Mouse (Mus musculus) T-cell, adult 2 months (primary cell): ENCODE measurements around the gene Fth1.

Experiments
- DNase-seq: peaks from one replicate; pipeline ENCODE4 v3.0.0; 2022; ENCODE audit warnings: low spot score

The Fth1 gene

DNA sequence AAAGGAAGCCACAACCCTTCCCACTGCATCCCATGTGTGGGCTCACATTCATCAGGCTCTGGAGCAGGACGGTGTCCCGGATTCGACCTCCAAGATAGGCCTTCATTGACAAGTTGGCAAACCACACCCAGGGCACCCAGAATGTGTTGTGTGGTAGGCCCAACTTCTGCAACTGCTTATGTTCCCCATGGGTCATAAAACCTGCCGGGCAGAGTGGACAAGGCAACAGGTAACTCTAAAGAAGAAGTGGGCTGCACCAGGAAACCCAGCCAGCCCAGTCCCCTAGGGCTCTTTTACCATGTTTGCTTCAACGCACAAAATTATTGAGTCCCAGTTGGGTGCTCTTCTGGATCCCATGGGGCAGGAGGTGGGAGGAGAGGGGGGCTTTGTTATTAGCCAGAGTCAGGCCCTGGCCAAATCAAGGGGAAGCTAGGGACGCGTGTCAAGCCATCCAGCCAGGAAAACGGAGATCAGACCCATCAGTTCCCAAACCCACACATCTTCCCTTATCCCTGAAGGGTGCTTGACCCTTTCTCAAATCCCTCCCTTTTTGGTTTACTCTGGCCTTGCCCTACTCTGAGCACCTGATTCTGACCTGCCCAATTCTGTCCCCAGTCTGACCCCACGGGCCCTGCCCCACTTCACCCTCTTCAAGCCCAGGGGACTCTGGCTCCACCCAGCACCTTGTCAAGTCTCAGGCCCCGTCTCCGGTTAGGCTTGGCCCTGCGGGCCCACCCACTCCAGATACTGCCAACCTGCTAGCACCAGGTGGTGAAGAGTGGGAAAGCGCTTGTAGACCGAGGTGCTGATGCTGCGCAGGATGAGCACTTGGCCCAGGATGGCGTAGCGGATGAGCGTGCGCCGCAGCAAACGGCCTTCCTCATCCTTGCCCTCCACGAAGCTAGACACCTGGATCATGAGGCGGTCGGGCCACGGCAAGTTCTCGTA, 11.9 kb downstream of the Fth1 start:
- no peak for DNase-seq

DNA sequence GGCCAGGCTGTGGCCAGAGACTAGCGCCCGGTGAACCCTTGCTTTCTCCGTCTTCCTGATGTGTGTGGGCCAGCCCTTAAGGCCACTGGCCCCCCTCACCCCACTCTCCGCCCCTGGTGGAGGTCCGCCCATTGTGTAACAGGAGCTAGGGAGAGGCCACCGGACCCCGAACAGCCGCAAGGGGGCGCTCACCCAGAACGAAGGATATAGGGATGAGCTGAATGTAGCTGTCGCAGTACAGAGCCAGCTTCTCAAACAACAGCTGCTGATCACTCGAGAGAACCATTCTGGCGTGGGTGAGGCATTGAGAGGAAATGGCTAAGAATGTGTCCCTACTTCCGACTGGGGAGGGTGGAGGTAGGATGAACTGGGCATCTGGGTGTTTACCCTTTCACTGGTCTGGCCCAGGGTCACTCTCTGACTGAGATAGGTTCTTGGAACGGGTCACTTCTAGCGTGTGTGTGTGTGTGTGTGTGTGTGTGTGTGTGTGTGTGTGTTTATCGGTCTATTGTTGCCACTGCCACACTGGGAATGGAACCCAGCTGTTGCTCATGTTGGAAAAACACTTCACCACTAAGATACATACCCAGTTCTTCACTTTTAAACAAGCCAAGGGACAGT, 12.7 kb downstream of the Fth1 start:
- peak; percentile 78 for DNase-seq

DNA sequence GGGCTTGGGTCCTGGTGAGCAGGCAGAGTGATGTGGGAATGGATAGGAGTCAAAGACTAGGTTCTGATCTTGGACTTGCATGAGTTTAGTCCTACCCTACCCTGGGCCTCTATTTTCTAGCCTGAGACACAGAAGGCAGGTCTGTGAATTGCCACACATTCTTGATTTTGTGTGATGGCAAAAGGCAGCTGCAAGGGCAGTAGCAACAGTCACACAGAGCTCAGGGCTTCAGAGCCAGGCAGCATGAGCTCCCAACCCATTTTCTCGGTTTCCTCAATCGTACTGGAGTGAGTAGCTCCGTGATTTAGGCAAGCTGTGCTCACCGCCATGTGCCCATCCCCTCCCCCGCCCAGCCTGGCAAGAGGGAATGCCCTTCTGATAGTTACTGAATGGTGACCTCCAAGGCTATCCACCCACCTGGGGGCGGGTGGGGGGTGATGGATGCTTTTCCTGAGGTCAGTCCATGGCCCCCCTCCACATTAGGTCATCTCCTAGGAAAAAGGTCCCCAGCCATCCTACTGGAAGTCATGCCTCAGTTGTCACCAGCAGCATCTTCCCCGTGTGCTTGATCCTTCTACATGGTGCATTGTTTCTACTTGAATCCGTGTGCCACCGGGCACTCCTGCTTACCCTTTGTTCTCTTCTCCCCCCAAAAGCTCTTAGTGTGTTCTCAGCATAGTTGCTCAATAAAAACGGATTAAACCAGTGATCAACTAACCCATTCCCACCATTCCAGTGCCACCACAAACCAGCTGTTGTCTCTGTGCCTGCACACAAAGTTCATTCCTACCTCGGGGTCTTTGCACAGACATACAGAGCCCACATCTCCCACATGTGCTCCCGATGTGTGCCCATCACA, 17.0 kb downstream of the Fth1 start:
- DNase-seq: no peak

DNA sequence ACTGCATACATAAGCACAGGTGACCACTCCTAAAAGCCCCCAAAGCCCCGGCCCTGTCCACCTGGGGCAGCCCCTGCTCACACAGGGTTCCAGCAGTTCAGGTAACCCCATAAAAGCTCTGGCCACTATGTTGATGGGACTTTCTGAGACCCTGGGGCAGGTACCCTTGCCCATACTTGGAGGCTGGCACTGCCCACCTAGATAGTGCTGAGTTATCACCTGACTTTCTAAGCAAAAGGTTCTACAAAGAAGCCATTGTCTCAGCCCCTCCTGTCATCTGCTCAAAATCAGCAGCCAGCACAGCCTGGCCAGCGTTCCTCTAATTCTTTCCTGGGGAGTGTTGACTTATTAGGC, 17.6 kb downstream of the Fth1 start:
- DNase-seq: no peak

DNA sequence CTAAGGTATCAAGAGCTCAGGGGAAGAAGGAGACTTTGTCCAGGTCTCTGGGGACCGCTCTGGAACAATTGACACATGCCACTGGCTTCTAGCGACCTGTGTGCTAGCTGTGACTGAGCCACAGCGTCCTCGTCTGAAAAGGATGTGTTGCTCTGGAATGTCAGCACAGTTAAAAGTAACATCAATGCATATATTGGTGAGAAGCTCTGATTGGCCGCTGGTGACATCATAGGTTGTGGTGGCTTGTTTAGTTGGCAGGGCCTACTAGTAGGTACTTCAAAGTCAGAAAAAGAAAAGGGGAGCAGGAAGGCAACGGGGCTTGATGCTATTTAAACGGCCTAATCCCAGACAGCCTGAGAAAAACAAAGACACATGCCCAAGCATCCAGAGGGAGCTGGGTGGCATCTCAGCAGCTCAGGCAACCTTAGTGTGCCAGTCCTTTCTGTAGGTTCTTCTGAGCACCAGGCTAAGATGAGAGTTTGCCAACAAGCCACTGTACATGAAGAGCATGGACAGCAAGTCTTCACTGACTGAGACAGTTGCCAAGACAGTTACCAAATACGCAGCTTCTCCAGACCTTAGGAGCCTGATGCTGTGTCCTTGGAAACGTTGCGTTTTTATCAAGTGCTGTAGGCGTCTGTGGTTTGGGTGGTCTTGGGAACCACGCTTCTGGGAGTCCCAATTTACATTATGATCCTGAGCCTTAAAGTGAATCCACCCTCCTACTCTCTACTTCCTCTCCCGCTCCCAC, 18.5 kb downstream of the Fth1 start:
- DNase-seq: no peak

DNA sequence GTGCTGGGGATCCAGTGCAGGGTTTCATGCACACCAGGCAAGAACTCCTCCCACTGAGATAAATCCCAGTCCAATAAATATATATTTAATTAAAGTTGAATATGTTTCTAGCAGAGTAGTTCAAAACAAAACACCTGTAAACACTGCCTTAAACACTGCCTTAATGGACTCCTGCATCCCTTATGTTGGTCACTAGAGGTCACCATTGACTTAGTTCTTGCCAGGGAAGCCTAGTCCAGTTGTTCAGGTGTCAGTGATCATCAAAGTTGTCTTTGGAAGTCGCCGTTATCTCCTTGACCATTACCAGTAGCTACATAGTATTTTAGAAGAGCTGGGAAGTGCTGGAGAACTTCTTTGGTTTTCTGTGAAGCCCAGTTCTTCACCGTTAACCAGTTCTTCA, 19.9 kb downstream of the Fth1 start:
- no peak for DNase-seq

DNA sequence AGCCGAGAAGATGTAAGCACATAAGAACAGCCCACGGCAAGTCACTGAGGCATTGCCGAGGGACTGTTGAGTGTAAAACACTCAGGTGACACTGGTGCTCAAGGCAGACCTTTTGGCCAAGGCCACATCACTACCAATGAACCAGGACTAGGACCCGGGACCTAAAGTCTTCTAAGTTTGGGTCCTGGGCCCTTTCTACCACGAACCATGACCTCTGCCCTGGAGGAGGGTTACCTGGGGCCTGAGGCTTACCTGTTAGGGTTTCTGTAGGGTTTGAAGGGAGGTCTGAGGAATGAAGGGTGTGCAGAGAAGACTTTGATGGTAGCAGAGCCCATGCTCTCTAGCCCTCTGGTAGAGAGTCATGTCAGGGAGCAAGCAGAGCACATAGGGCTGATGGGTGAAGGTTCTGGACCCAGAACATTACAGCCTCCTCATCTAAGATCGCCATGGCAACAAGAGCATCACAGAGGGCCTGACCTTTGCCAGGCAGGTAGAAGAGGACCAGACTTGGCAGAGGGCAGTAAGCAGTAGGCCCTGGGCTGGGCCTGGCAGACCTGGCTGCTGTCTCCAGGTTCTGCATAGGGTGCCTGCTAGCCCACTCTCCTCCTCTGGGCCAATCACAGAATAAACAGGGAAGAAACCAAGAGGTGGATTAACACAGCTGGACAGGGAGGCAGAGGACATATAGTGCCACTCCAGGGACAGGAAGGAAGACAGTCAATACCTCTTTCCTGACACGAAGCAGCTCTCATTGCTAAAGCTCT, 21.0 kb downstream of the Fth1 start, which contains the start of the genes Best1 and Rab3il1:
Best1 (minus strand) TSS at position 428 of the 764 bp plus-strand sequence.
Rab3il1 (plus strand) TSS at position 464 of the 764 bp plus-strand sequence.
- DNase-seq: no peak

DNA sequence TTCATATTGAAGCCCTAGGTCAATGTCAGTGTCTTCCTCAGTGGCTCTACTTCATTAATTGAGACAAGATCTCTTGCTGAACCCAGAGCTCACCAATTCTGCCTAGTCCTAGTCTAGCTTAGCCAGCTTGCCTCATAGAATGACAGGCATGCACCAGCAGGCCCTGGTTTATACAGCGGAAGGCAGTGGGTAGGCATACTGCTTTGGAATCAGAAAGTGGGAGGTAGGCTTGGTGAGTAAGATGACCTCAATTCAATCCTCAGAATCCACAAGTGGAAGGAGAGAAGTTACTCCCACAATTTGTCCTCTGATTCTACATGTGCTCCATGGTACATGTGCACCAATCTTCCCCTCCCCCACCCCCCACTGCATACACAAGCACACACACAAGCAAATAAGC, 23.3 kb downstream of the Fth1 start:
- DNase-seq: no peak

DNA sequence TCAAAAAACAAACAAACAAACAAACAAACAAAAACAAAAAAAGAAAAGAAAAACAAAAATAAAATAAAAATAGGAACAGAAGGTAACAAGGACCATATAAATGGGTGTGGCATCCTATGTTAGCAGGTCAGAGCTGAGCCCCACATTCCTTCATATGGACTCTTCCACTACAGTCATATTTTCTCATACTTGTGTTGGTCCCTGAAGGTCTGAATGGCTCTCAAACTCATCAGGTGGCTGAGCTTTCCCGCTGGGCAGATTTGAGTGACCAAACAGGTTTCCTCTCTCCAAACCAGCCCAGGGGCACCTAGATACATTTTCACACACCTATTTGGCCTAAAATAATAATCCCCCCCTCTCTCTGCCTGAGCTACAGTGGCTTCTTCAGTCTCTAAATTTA, 31.0 kb downstream of the Fth1 start:
- DNase-seq: no peak

DNA sequence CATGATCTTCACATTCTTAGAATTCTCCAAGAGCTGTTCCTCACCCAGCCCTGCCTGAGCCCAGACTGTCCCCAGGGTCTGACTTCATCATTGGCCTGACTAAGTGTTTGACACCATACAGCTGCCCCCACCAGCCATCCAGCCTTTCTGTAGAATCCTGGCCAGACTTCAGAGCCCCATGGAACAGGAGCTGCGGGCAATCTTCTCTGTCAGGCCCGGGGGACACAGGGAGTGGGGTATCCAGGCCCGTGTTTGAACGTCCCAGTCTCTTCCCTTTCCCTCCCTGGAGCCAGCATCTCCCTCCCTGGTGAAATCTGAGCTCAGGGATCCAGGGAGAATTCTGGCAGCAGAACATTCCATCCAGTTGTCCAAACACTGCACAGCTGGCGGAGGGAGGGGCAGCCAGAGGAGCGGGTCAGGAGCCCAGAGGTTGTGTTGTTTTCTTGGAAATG, 32.5 kb downstream of the Fth1 start:
- DNase-seq: no peak

DNA sequence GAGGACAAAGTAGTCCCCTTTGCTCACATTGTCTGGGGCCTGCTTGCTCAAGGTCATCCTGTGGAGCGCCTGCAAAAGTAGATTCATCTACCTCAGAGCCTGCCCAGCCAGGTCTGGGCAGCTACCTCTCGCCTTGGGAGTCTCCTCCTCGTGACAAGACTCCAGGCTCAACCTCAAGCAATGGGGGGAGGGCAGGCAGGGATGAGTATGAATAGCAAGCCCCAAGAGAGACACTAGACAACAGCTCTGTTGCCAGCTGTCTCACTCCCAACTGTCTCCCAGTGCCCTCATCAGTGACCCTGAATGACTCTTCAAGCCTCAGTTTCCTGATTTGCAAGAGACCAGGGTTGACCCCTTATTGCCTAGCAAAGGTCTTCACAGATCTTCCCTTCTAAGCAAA, 33.0 kb downstream of the Fth1 start:
- DNase-seq: no peak

DNA sequence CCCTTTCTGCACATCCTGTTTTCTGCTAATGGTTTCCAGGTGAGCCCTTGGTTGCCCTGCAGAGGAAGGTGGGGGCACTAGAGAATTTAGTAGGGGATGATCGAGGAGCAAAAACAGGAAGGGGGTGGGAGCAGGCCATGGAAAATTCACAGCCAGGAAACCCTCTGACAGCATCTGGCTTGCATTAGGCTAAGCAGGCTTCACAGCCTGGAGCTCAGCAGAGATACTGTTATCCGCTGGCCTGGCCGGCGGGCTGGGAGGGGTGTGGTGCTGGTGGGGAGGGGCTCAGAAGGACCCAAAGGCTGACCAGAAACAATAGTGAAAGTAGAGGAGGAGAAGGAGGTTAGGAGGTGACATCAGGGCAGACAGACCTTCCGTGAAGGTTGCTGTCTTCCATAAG, 33.5 kb downstream of the Fth1 start:
- DNase-seq: no peak

DNA sequence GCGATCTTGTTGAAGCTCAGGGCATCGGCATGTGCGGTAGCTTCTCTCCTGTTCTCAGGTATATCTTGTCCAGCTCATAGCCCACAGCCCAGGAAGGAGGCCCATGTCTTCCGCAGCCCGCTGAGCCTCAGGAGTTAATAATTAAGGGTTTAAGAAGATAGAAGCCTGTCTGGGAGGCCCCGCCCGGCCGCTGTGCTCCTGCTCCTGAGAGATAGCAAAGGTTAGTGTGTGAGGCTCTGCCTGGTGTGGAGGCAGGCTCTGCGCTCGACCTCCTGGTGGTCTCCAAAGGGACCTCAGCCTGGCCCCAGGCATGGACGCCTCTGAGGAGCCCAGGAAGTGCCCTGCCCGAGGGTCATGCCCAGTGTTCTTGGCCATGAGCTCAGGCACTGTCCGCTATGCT, 34.4 kb downstream of the Fth1 start:
- no peak for DNase-seq

DNA sequence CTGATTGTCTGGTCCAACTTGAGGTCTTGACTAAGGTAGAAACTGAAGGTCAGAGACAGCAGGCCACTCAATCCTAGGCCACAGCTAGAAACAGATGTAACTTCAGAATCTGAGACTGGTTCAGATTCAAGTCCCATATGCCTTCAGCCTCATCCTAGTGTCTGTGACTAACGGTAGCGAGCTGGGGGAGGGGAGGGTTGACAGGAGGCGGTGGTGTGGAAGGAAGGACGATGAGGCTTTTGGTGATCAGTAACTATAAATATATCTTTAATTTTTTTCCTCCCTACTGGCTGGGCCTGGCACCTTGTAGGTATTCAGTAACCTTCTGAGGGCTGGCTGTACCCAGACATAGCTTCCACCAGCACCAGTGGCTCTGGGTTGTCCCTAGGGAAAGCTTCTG, 35.0 kb downstream of the Fth1 start:
- no peak for DNase-seq

DNA sequence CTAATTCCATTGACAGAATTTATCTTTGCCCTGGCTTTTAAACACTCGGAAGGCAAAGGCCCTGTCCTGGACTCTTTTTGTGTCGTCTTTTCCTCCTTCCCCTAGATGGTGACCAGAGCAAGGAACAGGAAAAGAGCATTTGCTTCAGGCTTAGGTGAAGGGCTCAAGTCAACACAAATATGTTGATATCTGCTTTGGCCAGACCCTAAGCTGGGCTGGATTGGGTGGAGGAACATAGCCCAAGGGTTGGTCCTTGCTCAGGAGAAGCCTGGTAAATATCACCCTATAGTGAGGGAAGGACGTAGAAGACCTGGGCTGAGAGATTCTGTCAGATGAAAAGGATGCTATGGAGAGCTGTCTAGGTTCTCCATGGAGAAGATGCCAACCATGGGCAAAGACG, 35.8 kb downstream of the Fth1 start:
- DNase-seq: no peak

DNA sequence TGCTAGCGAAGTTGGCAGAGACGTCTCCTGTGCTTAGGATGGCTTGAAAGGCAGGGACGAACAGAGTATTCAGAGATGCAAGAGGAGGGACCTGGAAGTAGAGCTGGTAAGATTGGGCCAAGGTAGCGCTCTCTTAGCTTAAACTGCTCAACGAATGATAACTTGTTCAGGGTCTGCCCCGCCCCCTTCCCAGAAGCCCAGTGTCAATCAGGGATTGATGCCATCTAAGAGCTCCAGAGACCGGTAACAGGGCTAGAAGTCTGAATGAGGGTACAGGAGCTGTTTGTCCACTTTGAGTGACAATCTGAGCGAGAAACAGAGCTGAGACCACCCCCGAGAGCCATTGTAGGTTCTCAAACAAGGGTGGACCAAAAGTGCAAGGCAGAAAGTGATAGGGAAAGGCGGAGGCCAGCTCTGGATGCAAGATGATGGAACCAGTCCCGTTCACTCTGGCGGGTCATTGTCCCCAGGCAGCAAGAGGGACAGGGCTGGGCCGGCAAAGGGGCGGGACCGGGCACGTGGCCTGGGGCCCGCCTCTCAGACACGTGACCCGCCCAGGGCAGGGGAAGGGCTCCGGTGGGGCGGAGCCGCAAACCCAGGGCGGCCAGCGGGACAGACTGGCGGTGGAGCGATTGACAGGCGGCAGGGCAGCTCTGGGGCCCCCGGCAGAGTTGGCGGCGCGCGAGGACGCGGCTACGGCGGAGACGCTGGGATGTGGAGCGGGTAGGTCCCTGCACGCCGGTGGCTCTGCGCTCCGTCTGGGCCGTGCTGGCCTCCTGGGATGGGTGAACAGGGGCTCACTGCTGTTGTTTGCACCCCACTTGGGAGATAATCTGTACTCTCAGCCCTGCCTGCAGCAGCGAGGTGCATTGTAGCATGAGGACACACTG, 37.5 kb downstream of the Fth1 start:
- peak; percentile 16 for DNase-seq

DNA sequence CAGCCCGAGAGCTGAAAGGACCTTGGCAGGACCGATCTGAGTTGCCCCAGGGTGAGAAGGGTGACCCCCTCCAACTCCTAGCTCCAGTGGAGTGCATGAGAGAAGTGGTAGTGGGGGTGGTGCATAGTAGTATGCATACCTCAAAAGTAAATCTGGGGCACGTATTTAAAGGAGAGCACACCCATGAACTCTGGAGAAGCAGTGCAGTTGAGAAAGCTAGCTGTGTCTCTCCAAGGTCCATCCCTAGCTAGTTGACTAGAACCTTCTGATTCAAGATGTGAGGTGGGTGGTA, 38.1 kb downstream of the Fth1 start:
- DNase-seq: no peak

DNA sequence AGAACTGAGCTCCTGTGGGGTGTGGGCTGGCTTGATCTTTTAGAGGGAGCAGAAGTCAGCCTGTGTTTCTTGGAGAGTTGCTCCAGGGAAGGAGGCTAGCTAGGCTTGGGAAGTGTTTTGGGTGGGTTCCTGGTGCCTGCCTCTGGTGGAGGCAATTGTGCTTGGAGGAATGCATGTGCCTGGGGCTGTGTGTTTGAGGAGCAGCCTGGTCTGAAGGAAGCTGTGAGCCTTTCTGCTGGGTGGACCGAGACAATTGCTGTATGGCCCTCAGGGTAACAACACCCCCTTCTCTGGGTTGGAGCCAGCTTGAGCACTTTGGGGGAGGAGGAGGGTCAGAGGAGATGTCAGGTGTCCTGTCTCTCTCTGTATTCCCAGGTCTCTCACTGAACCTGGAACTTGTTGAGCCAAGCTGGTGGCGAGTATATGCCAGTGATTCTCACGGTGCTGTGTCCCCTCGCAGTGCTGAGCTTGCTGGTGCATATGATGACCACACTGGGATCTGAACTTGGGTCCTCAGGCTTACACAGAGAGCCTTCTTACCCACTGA, 38.9 kb downstream of the Fth1 start:
- DNase-seq: no peak

DNA sequence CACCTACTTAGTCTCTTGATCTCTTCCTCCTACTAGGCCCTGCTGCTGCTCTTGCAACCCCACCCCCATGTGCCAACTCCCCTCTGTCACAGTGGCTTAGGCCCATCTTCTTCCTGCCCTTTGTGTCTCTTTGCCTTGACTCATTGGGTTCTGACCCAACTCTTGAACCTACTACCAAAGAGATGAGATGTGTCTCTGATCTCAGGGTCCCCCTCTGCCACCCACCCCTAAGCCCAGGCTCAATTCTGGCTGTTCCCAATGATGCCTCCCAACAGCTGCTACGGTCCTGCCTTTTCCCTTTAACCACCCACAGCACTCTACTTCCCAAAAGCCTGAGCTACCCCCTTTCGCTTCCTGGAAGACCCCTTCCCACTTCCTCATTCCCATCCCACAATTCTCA, 41.6 kb downstream of the Fth1 start:
- no peak for DNase-seq
